ENCODE assay signal across 10 mouse cellular contexts in genomic region chr15:37102035-37102555, GRCm38 (mm10).
DNase-seq lines count a peak whose midpoint lies in the region; ATAC-seq lines count a peak whose summit lies in the region.
"Had no signal": no experiment of that assay in that cellular context is flagged by ENCODE, and none has a peak within 500 bp of the region (broad histone marks: within the 10 kb centered on the region; RNA-seq: fewer than 3 reads in every experiment).

No protein-coding gene starts in this region.

- no peaks in the 10 kb centered on the region for H3K27me3 ChIP-seq in hindbrain, embryonic 16.5 days (replicated peaks; ENCODE audit: control insufficient read depth, insufficient read depth, low read length)
- no peaks in the 10 kb centered on the region for H3K27me3 ChIP-seq in hindbrain, embryonic 13.5 days
- H3K27me3 ChIP-seq in neural tube, embryonic 14.5 days (ENCODE audit: control insufficient read depth, insufficient read depth, low read length), result no peaks in the 10 kb centered on the region
- no peaks in the 10 kb centered on the region for H3K27me3 ChIP-seq in neural tube, embryonic 15.5 days (replicated peaks)

- WGBS in hindbrain, embryonic 16.5 days, result 54% methylated on average over 2 of the region's 2 CpGs
- 59% methylated on average over 2 of the region's 2 CpGs for WGBS in hindbrain, embryonic 13.5 days
- WGBS in neural tube, embryonic 14.5 days, result 53% methylated on average over 2 of the region's 2 CpGs
- 57% methylated on average over 2 of the region's 2 CpGs for WGBS in neural tube, embryonic 15.5 days

- peaks cover 4% of the 10 kb centered on the region; the same call in 1 of the 2 replicates for H3K4me1 ChIP-seq in hindbrain, embryonic 16.5 days (ENCODE audit: control insufficient read depth, insufficient read depth, low read depth, low read length)
- peaks cover 4% of the 10 kb centered on the region; the same call in 1 of the 2 replicates for H3K4me1 ChIP-seq in hindbrain, embryonic 13.5 days (replicated peaks)
- no peaks in the 10 kb centered on the region for H3K4me1 ChIP-seq in neural tube, embryonic 14.5 days (ENCODE audit: control insufficient read depth, insufficient read depth, low read length)
- peaks cover 7% of the 10 kb centered on the region; the same call in 1 of the 2 replicates for H3K4me1 ChIP-seq in neural tube, embryonic 15.5 days

- H3K4me2 ChIP-seq in hindbrain, embryonic 16.5 days (ENCODE audit: low read length), result no peak overlapping the region
- no peak overlapping the region for H3K4me2 ChIP-seq in hindbrain, embryonic 13.5 days
- no peak overlapping the region for H3K4me2 ChIP-seq in neural tube, embryonic 14.5 days (ENCODE audit: low read depth, low read length)
- no peak overlapping the region for H3K4me2 ChIP-seq in neural tube, embryonic 15.5 days

- H3K27ac ChIP-seq in hindbrain, embryonic 16.5 days (ENCODE audit: low read depth, low read length), result no peak overlapping the region
- no peak overlapping the region for H3K27ac ChIP-seq in hindbrain, embryonic 13.5 days
- no peak overlapping the region for H3K27ac ChIP-seq in neural tube, embryonic 14.5 days (ENCODE audit: low read depth, low read length)
- no peak overlapping the region for H3K27ac ChIP-seq in neural tube, embryonic 15.5 days (replicated peaks)
- H3K27ac ChIP-seq: limb, embryonic 10.5 days had no signal

- H3K9ac ChIP-seq in hindbrain, embryonic 16.5 days (ENCODE audit: low read depth, low read length), result no peak overlapping the region
- no peak overlapping the region for H3K9ac ChIP-seq in hindbrain, embryonic 13.5 days
- H3K9ac ChIP-seq in neural tube, embryonic 14.5 days (replicated peaks; ENCODE audit: low read depth, low read length), result no peak overlapping the region
- H3K9ac ChIP-seq in neural tube, embryonic 15.5 days (replicated peaks), result no peak overlapping the region

- no peaks in the 10 kb centered on the region for H3K36me3 ChIP-seq in hindbrain, embryonic 16.5 days (ENCODE audit: control insufficient read depth, insufficient read depth, low read length)
- no peaks in the 10 kb centered on the region for H3K36me3 ChIP-seq in hindbrain, embryonic 13.5 days
- H3K36me3 ChIP-seq in neural tube, embryonic 14.5 days (ENCODE audit: control insufficient read depth, insufficient read depth, low read length), result no peaks in the 10 kb centered on the region
- no peaks in the 10 kb centered on the region for H3K36me3 ChIP-seq in neural tube, embryonic 15.5 days
- H3K36me3 ChIP-seq: limb, embryonic 10.5 days had no signal

- no peaks in the 10 kb centered on the region for H3K9me3 ChIP-seq in hindbrain, embryonic 16.5 days (ENCODE audit: control insufficient read depth, low read length)
- no peaks in the 10 kb centered on the region for H3K9me3 ChIP-seq in hindbrain, embryonic 13.5 days
- no peaks in the 10 kb centered on the region for H3K9me3 ChIP-seq in neural tube, embryonic 14.5 days (ENCODE audit: control insufficient read depth, low read length)
- H3K9me3 ChIP-seq in neural tube, embryonic 15.5 days (replicated peaks), result no peaks in the 10 kb centered on the region
- H3K9me3 ChIP-seq: limb, embryonic 10.5 days had no signal

- DNase-seq in adrenal gland, postnatal 25 days, result peak; percentile 13
- no peak for DNase-seq in adrenal gland, adult 18-20 months (ENCODE audit: low spot score in 2 of 2)
- DNase-seq in neural tube, embryonic 10.5 days (ENCODE audit: extremely low spot score, low spot score), result no peak
- no peak for DNase-seq in right cerebral cortex, adult 18-20 months
- DNase-seq: right cerebral cortex, postnatal 4 days had no signal

- H3K4me3 ChIP-seq in hindbrain, embryonic 16.5 days (ENCODE audit: low read length), result no peak overlapping the region
- H3K4me3 ChIP-seq in hindbrain, embryonic 13.5 days, result no peak overlapping the region
- no peak overlapping the region for H3K4me3 ChIP-seq in neural tube, embryonic 14.5 days (ENCODE audit: low read depth, low read length)
- H3K4me3 ChIP-seq in neural tube, embryonic 15.5 days (replicated peaks), result no peak overlapping the region
- H3K4me3 ChIP-seq: limb, embryonic 10.5 days had no signal

- ATAC-seq in hindbrain, embryonic 16.5 days, result peak; percentile 46; the same call in 1 of the 2 replicates
- no peak for ATAC-seq in hindbrain, embryonic 13.5 days (ENCODE audit: low FRiP score)
- 0 out of 2 replicates have a peak, but pooled peaks have one; percentile 38 for ATAC-seq in neural tube, embryonic 14.5 days (ENCODE audit: low read depth)
- no peak for ATAC-seq in neural tube, embryonic 15.5 days (ENCODE audit: low FRiP score)

Comparison
In these comparisons a context has a peak if more than half of its experiments do, and no peak if none do; other contexts are left out.
1. ATAC-seq: peak in hindbrain, embryonic 16.5 days (single experiment) and neural tube, embryonic 14.5 days (single experiment); none in hindbrain, embryonic 13.5 days (single experiment) and neural tube, embryonic 15.5 days (single experiment).